ENCODE assay signal across 25 mouse cellular contexts in genomic region chr12:71821743-71822142, GRCm38 (mm10). TPM values are rescaled to one million over a fixed set of nuclear protein-coding genes. Genes with fewer than 3 reads are reported as not detected.
DNase-seq lines count a peak whose midpoint lies in the region; ATAC-seq and TF ChIP-seq lines count a peak whose summit lies in the region.
"Had no signal": no experiment of that assay in that cellular context is flagged by ENCODE, and none has a peak within 500 bp of the region (broad histone marks: within the 10 kb centered on the region; RNA-seq: fewer than 3 reads in every experiment).

No protein-coding gene starts in this region.

- no peaks in the 10 kb centered on the region for H3K36me3 ChIP-seq in forebrain, postnatal 0 days (ENCODE audit: insufficient read depth)
- no peaks in the 10 kb centered on the region for H3K36me3 ChIP-seq in forebrain, embryonic 12.5 days (replicated peaks)
- no peaks in the 10 kb centered on the region for H3K36me3 ChIP-seq in heart, embryonic 10.5 days
- H3K36me3 ChIP-seq in midbrain, embryonic 11.5 days (ENCODE audit: control insufficient read depth, insufficient read depth, low read length), result no peaks in the 10 kb centered on the region
- H3K36me3 ChIP-seq in midbrain, embryonic 15.5 days (replicated peaks), result no peaks in the 10 kb centered on the region
- H3K36me3 ChIP-seq in liver, embryonic 11.5 days (ENCODE audit: control insufficient read depth, insufficient read depth, low read length), result no peaks in the 10 kb centered on the region
- H3K36me3 ChIP-seq: forebrain, embryonic 10.5 days; heart, embryonic 13.5 days had no signal

- no peaks in the 10 kb centered on the region for H3K9me3 ChIP-seq in forebrain, postnatal 0 days (ENCODE audit: low read length)
- no peaks in the 10 kb centered on the region for H3K9me3 ChIP-seq in forebrain, embryonic 12.5 days
- no peaks in the 10 kb centered on the region for H3K9me3 ChIP-seq in heart, embryonic 10.5 days
- no peaks in the 10 kb centered on the region for H3K9me3 ChIP-seq in midbrain, embryonic 11.5 days (ENCODE audit: control insufficient read depth, low read length)
- H3K9me3 ChIP-seq in midbrain, embryonic 15.5 days, result no peaks in the 10 kb centered on the region
- no peaks in the 10 kb centered on the region for H3K9me3 ChIP-seq in liver, embryonic 11.5 days (ENCODE audit: control insufficient read depth, low read length)
- H3K9me3 ChIP-seq: forebrain, embryonic 10.5 days; heart, embryonic 13.5 days had no signal

- H3K4me3 ChIP-seq in forebrain, postnatal 0 days (ENCODE audit: low read depth, low read length), result no peak overlapping the region
- H3K4me3 ChIP-seq in forebrain, embryonic 12.5 days (replicated peaks), result no peak overlapping the region
- H3K4me3 ChIP-seq in heart, embryonic 10.5 days, result no peak overlapping the region
- no peak overlapping the region for H3K4me3 ChIP-seq in midbrain, embryonic 11.5 days (ENCODE audit: low read depth, low read length)
- H3K4me3 ChIP-seq in midbrain, embryonic 15.5 days, result no peak overlapping the region
- H3K4me3 ChIP-seq in liver, embryonic 11.5 days (ENCODE audit: low read depth, low read length), result no peak overlapping the region
- H3K4me3 ChIP-seq: forebrain, embryonic 10.5 days; heart, embryonic 13.5 days had no signal

- DNase-seq in forebrain, postnatal 0 days, result peak; percentile 59
- peak; percentile 92 for DNase-seq in heart, adult 11 months
- no peak for DNase-seq in heart, embryonic 10.5 days (ENCODE audit: low spot score)
- DNase-seq in midbrain, embryonic 11.5 days (ENCODE audit: low spot score, missing footprints), result peak; percentile 59
- peak; percentile 39 for DNase-seq in telencephalon, adult 2 months (ENCODE audit: low read depth, low spot score)
- no peak for DNase-seq in liver, embryonic 11.5 days (ENCODE audit: low spot score)
- DNase-seq: adrenal gland, adult 2 months; adrenal gland, postnatal 14 days; B cell, adult 2 months; cerebellum, adult 18-20 months; cerebellum, adult 9-10 months; cerebellum, postnatal 14 days; gastrocnemius, postnatal 14 days; heart, postnatal 14 days; heart, postnatal 4 days; kidney, adult 18-20 months had no signal

- ATAC-seq in forebrain, postnatal 0 days, result peak; percentile 58; the same call in 1 of the 2 replicates
- ATAC-seq in forebrain, embryonic 12.5 days (ENCODE audit: low FRiP score), result no peak
- no peak for ATAC-seq in midbrain, embryonic 11.5 days (ENCODE audit: low FRiP score)
- no peak for ATAC-seq in midbrain, embryonic 15.5 days (replicated peaks)
- no peak for ATAC-seq in liver, embryonic 11.5 days (replicated peaks; ENCODE audit: low FRiP score)
- ATAC-seq: forebrain, embryonic 16.5 days; hindbrain, postnatal 0 days; inflammation-experienced regulatory T-cells, adult 6 months; intestine, embryonic 16.5 days had no signal

- no peaks in the 10 kb centered on the region for H3K27me3 ChIP-seq in forebrain, postnatal 0 days (ENCODE audit: insufficient read depth, low read length)
- peaks cover 3% of the 10 kb centered on the region; the same call in 1 of the 2 replicates for H3K27me3 ChIP-seq in forebrain, embryonic 12.5 days
- no peaks in the 10 kb centered on the region for H3K27me3 ChIP-seq in heart, embryonic 10.5 days (ENCODE audit: insufficient read depth, poor library complexity, severe bottlenecking)
- H3K27me3 ChIP-seq in midbrain, embryonic 11.5 days (ENCODE audit: control insufficient read depth, insufficient read depth, low read length), result no peaks in the 10 kb centered on the region
- H3K27me3 ChIP-seq in midbrain, embryonic 15.5 days (replicated peaks), result 0 out of 2 replicates have a peak, but pooled peaks cover 2% of the 10 kb centered on the region
- H3K27me3 ChIP-seq in liver, embryonic 11.5 days (replicated peaks; ENCODE audit: control insufficient read depth, insufficient read depth, low read length), result no peaks in the 10 kb centered on the region
- H3K27me3 ChIP-seq: heart, embryonic 13.5 days had no signal

- H3K4me2 ChIP-seq in forebrain, postnatal 0 days (ENCODE audit: low read depth), result no peak overlapping the region
- no peak overlapping the region for H3K4me2 ChIP-seq in forebrain, embryonic 12.5 days
- H3K4me2 ChIP-seq in midbrain, embryonic 11.5 days, result no peak overlapping the region
- no peak overlapping the region for H3K4me2 ChIP-seq in midbrain, embryonic 15.5 days
- H3K4me2 ChIP-seq in liver, embryonic 11.5 days, result no peak overlapping the region
- H3K4me2 ChIP-seq: heart, embryonic 13.5 days; hindbrain, embryonic 14.5 days had no signal

- no peaks in the 10 kb centered on the region for H3K4me1 ChIP-seq in forebrain, postnatal 0 days (ENCODE audit: insufficient read depth)
- H3K4me1 ChIP-seq in forebrain, embryonic 12.5 days, result no peaks in the 10 kb centered on the region
- H3K4me1 ChIP-seq in heart, embryonic 10.5 days, result peaks cover 4% of the 10 kb centered on the region; the same call in 1 of the 2 replicates
- no peaks in the 10 kb centered on the region for H3K4me1 ChIP-seq in midbrain, embryonic 11.5 days (ENCODE audit: control insufficient read depth, insufficient read depth, low read length)
- H3K4me1 ChIP-seq in midbrain, embryonic 15.5 days, result no peaks in the 10 kb centered on the region
- no peaks in the 10 kb centered on the region for H3K4me1 ChIP-seq in liver, embryonic 11.5 days (replicated peaks; ENCODE audit: control insufficient read depth, insufficient read depth, low read length)
- H3K4me1 ChIP-seq: forebrain, embryonic 10.5 days had no signal

- H3K9ac ChIP-seq in forebrain, postnatal 0 days, result no peak overlapping the region
- H3K9ac ChIP-seq in forebrain, embryonic 12.5 days, result no peak overlapping the region
- no peak overlapping the region for H3K9ac ChIP-seq in midbrain, embryonic 11.5 days (ENCODE audit: low read length)
- H3K9ac ChIP-seq in midbrain, embryonic 15.5 days, result no peak overlapping the region
- no peak overlapping the region for H3K9ac ChIP-seq in liver, embryonic 11.5 days (ENCODE audit: low read depth, low read length)
- H3K9ac ChIP-seq: heart, embryonic 13.5 days; hindbrain, embryonic 14.5 days had no signal

- no peak overlapping the region for H3K27ac ChIP-seq in forebrain, postnatal 0 days (ENCODE audit: low read depth, low read length)
- no peak overlapping the region for H3K27ac ChIP-seq in forebrain, embryonic 12.5 days
- no peak overlapping the region; the same call in 1 of the 2 replicates for H3K27ac ChIP-seq in heart, embryonic 10.5 days
- no peak overlapping the region for H3K27ac ChIP-seq in midbrain, embryonic 11.5 days (ENCODE audit: low read depth, low read length)
- H3K27ac ChIP-seq in midbrain, embryonic 15.5 days, result no peak overlapping the region
- no peak overlapping the region for H3K27ac ChIP-seq in liver, embryonic 11.5 days (ENCODE audit: low read depth, low read length)
- H3K27ac ChIP-seq: forebrain, embryonic 10.5 days; heart, embryonic 13.5 days; hindbrain, embryonic 14.5 days; hindbrain, postnatal 0 days had no signal

- no peak for TF ChIP-seq CTCF in forebrain, postnatal 0 days (IDR thresholded peaks at IDR 0.05; ENCODE audit: low read depth)

- 62% methylated on average over 8 of the region's 8 CpGs for WGBS in forebrain, postnatal 0 days
- 88% methylated on average over 8 of the region's 8 CpGs for WGBS in forebrain, embryonic 12.5 days
- WGBS in heart, embryonic 10.5 days, result 81% methylated on average over 8 of the region's 8 CpGs
- WGBS in midbrain, embryonic 11.5 days, result 85% methylated on average over 8 of the region's 8 CpGs
- 80% methylated on average over 8 of the region's 8 CpGs for WGBS in midbrain, embryonic 15.5 days
- WGBS in liver, embryonic 11.5 days, result 86% methylated on average over 8 of the region's 8 CpGs

RNA-seq across cellular contexts. Expression of gene Daam1, which starts 9.1 kb away (rescaled TPM):
- total RNA-seq in forebrain, postnatal 0 days (2014; rRNA removed), result 93.6 and 94.7 TPM in 2 replicates
- polyA plus RNA-seq in forebrain, postnatal 0 days (2015; fragmentation: Nextera tagmentation; extraction: Ambion mirVana), result 16.0 and 25.2 TPM in 2 replicates
- 17.0 and 18.2 TPM in 2 replicates for polyA plus RNA-seq in forebrain, embryonic 12.5 days (2016; fragmentation: Nextera tagmentation; extraction: Ambion mirVana)
- polyA plus RNA-seq in heart, embryonic 10.5 days (2016; fragmentation: Nextera tagmentation; extraction: Ambion mirVana), result 11.5 and 20.1 TPM in 2 replicates
- 19.9 and 22.5 TPM in 2 replicates for polyA plus RNA-seq in midbrain, embryonic 11.5 days (2014; fragmentation: Nextera tagmentation; extraction: Ambion mirVana)
- polyA plus RNA-seq in midbrain, embryonic 15.5 days (2015; fragmentation: Nextera tagmentation; extraction: Ambion mirVana), result 28.1 and 31.4 TPM in 2 replicates
- polyA plus RNA-seq in liver, embryonic 11.5 days (2014; fragmentation: Nextera tagmentation; extraction: Ambion mirVana), result 15.2 and 16.4 TPM in 2 replicates

Comparison
In these comparisons a context has a peak if more than half of its experiments do, and no peak if none do; other contexts are left out.
1. DNase-seq: peak in forebrain, postnatal 0 days (single experiment), heart, adult 11 months (single experiment), midbrain, embryonic 11.5 days (single experiment) and telencephalon, adult 2 months (single experiment); none in heart, embryonic 10.5 days (single experiment) and liver, embryonic 11.5 days (single experiment).